Mouse (Mus musculus): ENCODE measurements around the gene Baiap3. TPM values are rescaled to one million over a fixed set of nuclear protein-coding genes. Genes with fewer than 3 reads are reported as not detected.

Baiap3 gene
- polyA plus RNA-seq (2015; fragmentation: Nextera tagmentation; extraction: Ambion mirVana), result 2.6 and 2.8 TPM in 2 replicates

GRCm38 (mm10) chr17:25256140-25256754, at the start of gene Baiap3:
Gene Baiap3, minus strand, starts transcription at chr17:25256364.
- Histone ChIP-seq H3K4me2 (replicated peaks; ENCODE audit: low read depth, low read length) (peak within 1 kb of the TSS; percentile 56), H3K9ac (replicated peaks; ENCODE audit: low read depth) (peak within 1 kb of the TSS; percentile 8; the same call in 1 of the 2 replicates), H3K36me3 (ENCODE audit: insufficient read depth, low read length) (no peaks in the 10 kb centered on the region), H3K9me3 (ENCODE audit: low read length) (no peaks in the 10 kb centered on the region), H3K27me3 (replicated peaks; ENCODE audit: insufficient read depth, low read length) (peaks cover 5% of the 10 kb centered on the region; the same call in 1 of the 2 replicates), H3K4me3 (ENCODE audit: low read depth, low read length) (peak within 1 kb of the TSS; percentile 32), H3K27ac (ENCODE audit: low read length) (no peak within 1 kb of the TSS), H3K4me1 (ENCODE audit: insufficient read depth, low read depth, low read length) (peaks cover 7% of the 10 kb centered on the region; the same call in 1 of the 2 replicates)
- ATAC-seq (peak; percentile 49), DNase-seq (ENCODE audit: low spot score) (peak; percentile 27)
- 4% methylated on average over 31 of the region's 35 CpGs for WGBS
- TF ChIP-seq EP300 (IDR thresholded peaks at IDR 0.05), result no peak
- TF ChIP-seq CTCF (IDR thresholded peaks at IDR 0.05), result no peak

GRCm38 (mm10) chr17:25298094-25298493, 41.9 kb upstream of the Baiap3 start, which contains the start of gene Prss34:
Gene Prss34, plus strand, starts transcription at chr17:25298394.
- no peaks in the 10 kb centered on the region for H3K36me3 ChIP-seq (ENCODE audit: insufficient read depth, low read length)

GRCm38 (mm10) chr17:25294111-25294510, 37.9 kb upstream of the Baiap3 start:
- no peak overlapping the region for H3K27ac ChIP-seq (ENCODE audit: low read length)
- no peak overlapping the region for H3K9ac ChIP-seq (replicated peaks; ENCODE audit: low read depth)
- no peaks in the 10 kb centered on the region for H3K9me3 ChIP-seq (ENCODE audit: low read length)
- H3K4me3 ChIP-seq (ENCODE audit: low read depth, low read length), result no peak overlapping the region
- ATAC-seq (no peak), DNase-seq (ENCODE audit: low spot score) (no peak)
- no peaks in the 10 kb centered on the region for H3K4me1 ChIP-seq (ENCODE audit: insufficient read depth, low read depth, low read length)
- H3K36me3 ChIP-seq (ENCODE audit: insufficient read depth, low read length), result no peaks in the 10 kb centered on the region
- 32% methylated on average over 1 of the region's 1 CpGs for WGBS
- H3K27me3 ChIP-seq (replicated peaks; ENCODE audit: insufficient read depth, low read length), result no peaks in the 10 kb centered on the region
- H3K4me2 ChIP-seq (replicated peaks; ENCODE audit: low read depth, low read length), result no peak overlapping the region
- no peak for TF ChIP-seq CTCF (IDR thresholded peaks at IDR 0.05)
- no peak for TF ChIP-seq EP300 (IDR thresholded peaks at IDR 0.05)

More at GRCm38 (mm10) chr17:25298094-25298493, 41.9 kb upstream of the Baiap3 start, which contains the start of gene Prss34:
- WGBS, result 84% methylated on average over 5 of the region's 5 CpGs
- ATAC-seq (no peak), DNase-seq (ENCODE audit: low spot score) (no peak)
- no peak within 1 kb of the TSS for H3K27ac ChIP-seq (ENCODE audit: low read length)
- H3K4me3 ChIP-seq (ENCODE audit: low read depth, low read length), result no peak within 1 kb of the TSS
- no peak within 1 kb of the TSS for H3K4me2 ChIP-seq (replicated peaks; ENCODE audit: low read depth, low read length)
- H3K9me3 ChIP-seq (ENCODE audit: low read length), result no peaks in the 10 kb centered on the region
- H3K27me3 ChIP-seq (replicated peaks; ENCODE audit: insufficient read depth, low read length), result no peaks in the 10 kb centered on the region
- no peak within 1 kb of the TSS for H3K9ac ChIP-seq (replicated peaks; ENCODE audit: low read depth)
- H3K4me1 ChIP-seq (ENCODE audit: insufficient read depth, low read depth, low read length), result no peaks in the 10 kb centered on the region
- TF ChIP-seq CTCF (IDR thresholded peaks at IDR 0.05) (no peak), EP300 (IDR thresholded peaks at IDR 0.05) (no peak)

GRCm38 (mm10) chr17:25293495-25293894, 37.3 kb upstream of the Baiap3 start:
- Histone ChIP-seq H3K36me3 (ENCODE audit: insufficient read depth, low read length) (no peaks in the 10 kb centered on the region), H3K9ac (replicated peaks; ENCODE audit: low read depth) (no peak overlapping the region), H3K9me3 (ENCODE audit: low read length) (no peaks in the 10 kb centered on the region), H3K27ac (ENCODE audit: low read length) (no peak overlapping the region), H3K4me2 (replicated peaks; ENCODE audit: low read depth, low read length) (no peak overlapping the region), H3K4me3 (ENCODE audit: low read depth, low read length) (no peak overlapping the region), H3K4me1 (ENCODE audit: insufficient read depth, low read depth, low read length) (no peaks in the 10 kb centered on the region), H3K27me3 (replicated peaks; ENCODE audit: insufficient read depth, low read length) (no peaks in the 10 kb centered on the region)
- DNase-seq (ENCODE audit: low spot score) (no peak), ATAC-seq (no peak)
- TF ChIP-seq EP300 (IDR thresholded peaks at IDR 0.05) (no peak), CTCF (IDR thresholded peaks at IDR 0.05) (no peak)
- WGBS, result 42% methylated on average over 5 of the region's 5 CpGs

GRCm38 (mm10) chr17:25290411-25290810, 34.2 kb upstream of the Baiap3 start:
- no peak overlapping the region for H3K9ac ChIP-seq (replicated peaks; ENCODE audit: low read depth)
- no peak for DNase-seq (ENCODE audit: low spot score)
- TF ChIP-seq EP300 (IDR thresholded peaks at IDR 0.05) (no peak), CTCF (IDR thresholded peaks at IDR 0.05) (peak; percentile 25; the same call in 1 of the 2 replicates)
- no peak overlapping the region for H3K4me2 ChIP-seq (replicated peaks; ENCODE audit: low read depth, low read length)
- no peaks in the 10 kb centered on the region for H3K9me3 ChIP-seq (ENCODE audit: low read length)
- 34% methylated on average over 4 of the region's 4 CpGs for WGBS
- no peak overlapping the region for H3K27ac ChIP-seq (ENCODE audit: low read length)
- no peak for ATAC-seq
- H3K4me3 ChIP-seq (ENCODE audit: low read depth, low read length), result no peak overlapping the region
- no peaks in the 10 kb centered on the region for H3K27me3 ChIP-seq (replicated peaks; ENCODE audit: insufficient read depth, low read length)
- no peaks in the 10 kb centered on the region for H3K4me1 ChIP-seq (ENCODE audit: insufficient read depth, low read depth, low read length)
- no peaks in the 10 kb centered on the region for H3K36me3 ChIP-seq (ENCODE audit: insufficient read depth, low read length)

- Histone ChIP-seq H3K4me1 (ENCODE audit: insufficient read depth, low read depth, low read length) (no peaks in the 10 kb centered on the region), H3K4me2 (replicated peaks; ENCODE audit: low read depth, low read length) (no peak overlapping the region), H3K4me3 (ENCODE audit: low read depth, low read length) (no peak overlapping the region), H3K9me3 (ENCODE audit: low read length) (no peaks in the 10 kb centered on the region), H3K27me3 (replicated peaks; ENCODE audit: insufficient read depth, low read length) (no peaks in the 10 kb centered on the region), H3K36me3 (ENCODE audit: insufficient read depth, low read length) (no peaks in the 10 kb centered on the region), H3K27ac (ENCODE audit: low read length) (no peak overlapping the region), H3K9ac (replicated peaks; ENCODE audit: low read depth) (no peak overlapping the region)
- ATAC-seq (no peak), DNase-seq (ENCODE audit: low spot score) (peak; percentile 55)
- 21% methylated on average over 4 of the region's 4 CpGs for WGBS
- no peak for TF ChIP-seq EP300 (IDR thresholded peaks at IDR 0.05)
- peak; percentile 77 for TF ChIP-seq CTCF (IDR thresholded peaks at IDR 0.05)
Measured at GRCm38 (mm10) chr17:25288842-25289241, 32.7 kb upstream of the Baiap3 start.
